Mouse (Mus musculus): Measurements from ENCODE around the gene Gm33543.

Gene Gm33543

DNA sequence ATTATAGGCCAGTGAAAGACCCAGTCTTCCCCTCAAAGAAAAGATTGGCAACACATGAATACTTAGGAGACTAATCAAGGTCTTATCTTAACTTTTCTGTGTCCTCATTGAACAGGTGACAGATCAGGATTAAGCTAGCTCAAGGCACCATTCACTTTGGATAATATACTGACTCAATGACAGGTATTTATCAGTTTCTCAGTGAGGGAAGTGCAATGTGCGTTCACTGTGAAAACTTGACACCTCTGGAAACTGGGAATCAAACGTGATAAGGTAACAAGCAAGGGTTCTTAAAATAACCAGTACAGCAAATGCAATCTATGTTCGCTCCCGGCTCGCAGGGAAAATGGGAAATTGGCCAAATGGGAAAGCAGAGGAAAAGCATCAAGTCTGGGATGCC is 11.8 kb downstream of the Gm33543 start:
- DNase-seq, result no peak

DNA sequence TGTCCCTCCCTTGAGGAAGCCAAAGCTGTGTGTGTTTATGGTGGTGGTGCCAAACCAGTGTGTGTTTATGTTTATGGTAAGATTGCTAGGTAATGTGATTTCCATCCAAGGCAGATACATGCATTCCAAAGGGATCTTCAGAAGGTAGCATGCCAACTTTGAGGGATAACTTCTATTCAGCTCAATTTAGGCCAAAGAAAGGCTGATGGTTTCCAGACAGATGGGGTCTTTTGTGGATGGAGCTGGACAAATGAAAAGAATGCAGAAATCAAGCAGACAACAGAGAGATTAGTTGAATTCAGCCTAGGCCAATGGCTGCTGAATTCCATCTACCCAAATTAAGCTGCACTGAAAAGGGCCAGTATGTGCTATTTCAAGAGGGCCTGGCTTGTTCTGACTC is 13.3 kb downstream of the Gm33543 start:
- DNase-seq, result no peak

DNA sequence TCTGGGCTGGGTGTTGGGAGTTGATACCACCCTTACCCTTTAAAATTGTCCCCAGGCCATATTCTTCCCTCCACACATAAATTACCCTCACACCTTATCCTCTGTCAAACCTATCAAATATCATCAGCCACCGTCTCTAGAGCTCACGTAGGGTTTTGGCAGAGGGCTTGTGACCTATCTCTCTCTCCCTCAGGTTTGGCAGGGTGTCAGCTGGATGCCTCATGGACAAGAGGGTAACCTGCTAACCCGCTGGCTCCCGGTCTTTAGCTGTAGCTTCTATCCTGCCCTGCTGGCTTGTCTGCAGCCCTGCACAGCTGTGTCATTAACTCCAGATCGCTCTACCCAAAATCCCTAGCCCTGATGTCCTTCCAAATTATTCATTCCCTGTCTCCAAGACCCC is 14.4 kb downstream of the Gm33543 start:
- peak; percentile 10 for DNase-seq

DNA sequence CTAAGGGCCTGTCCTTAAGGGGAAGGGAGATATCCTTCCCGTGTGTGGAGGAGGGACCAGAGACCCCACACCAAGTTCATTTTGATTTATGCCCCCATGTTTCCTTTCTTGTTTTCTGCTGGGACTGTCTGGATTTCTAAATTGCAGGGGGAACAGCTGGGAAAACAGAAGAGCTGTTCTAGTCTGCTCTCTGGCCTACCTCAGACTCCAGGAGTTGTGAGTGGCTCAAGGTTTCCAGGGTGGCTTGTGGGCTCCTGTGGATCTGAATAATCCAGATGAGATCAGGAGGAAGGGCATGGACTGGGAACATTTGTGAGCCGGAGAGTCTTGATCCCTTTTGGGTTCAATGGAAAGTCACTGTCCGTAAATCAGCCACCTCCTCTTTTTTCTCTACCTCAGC is 17.1 kb downstream of the Gm33543 start:
- no peak for DNase-seq

DNA sequence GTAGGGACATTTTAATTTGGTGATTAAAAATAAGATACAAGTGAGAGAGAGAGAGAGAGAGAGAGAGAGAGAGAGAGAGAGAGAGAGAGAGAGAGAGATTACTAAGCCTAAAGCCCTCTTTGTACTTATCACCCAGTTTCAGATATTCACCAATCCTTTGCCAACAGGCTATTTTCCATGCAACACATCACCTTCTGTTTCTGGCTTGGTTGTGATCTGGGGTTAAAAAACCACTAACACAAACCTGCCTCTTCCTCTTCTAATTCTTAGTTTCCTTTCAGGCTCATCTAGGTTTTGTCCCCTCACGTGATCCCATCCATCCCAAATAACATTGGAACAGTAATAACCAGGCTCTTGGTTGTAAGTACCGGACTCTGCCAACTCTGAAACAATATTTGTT is 24.2 kb downstream of the Gm33543 start:
- DNase-seq, result no peak

DNA sequence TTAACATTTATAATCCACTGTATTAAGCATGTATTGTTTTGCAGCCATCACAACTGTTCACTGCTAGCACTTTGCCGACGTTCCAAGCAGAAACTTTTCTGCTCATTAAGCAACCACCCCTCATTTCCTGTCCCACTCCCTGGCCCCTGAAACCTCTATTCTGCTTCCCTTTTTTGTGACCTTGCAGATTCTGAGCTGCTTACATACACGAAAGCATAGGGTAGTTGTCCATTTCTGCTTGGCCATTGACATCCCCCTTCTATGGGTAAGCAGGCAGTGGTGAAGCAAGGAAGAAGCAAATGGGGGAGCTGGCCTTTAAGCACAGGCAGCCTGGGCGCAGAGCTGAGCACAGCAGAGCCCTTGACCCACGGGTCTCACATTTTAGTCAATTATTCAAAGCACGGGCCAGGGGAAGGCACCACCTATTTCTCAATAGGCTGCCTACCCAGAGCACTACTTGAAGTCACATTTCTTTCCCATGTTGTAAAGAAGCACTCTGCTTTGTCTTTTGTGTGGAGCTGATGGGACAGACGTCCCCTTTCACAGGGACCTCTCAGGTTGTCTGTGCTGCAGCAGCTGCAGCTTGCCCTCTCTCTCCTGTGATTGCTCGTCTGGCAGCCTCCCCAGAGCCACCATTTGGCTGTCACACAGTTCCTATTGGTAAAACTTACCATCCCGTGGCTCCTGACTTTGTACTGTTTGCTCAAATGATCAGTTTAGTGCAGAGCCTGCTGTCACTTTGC is 25.1 kb downstream of the Gm33543 start:
- no peak for DNase-seq

DNA sequence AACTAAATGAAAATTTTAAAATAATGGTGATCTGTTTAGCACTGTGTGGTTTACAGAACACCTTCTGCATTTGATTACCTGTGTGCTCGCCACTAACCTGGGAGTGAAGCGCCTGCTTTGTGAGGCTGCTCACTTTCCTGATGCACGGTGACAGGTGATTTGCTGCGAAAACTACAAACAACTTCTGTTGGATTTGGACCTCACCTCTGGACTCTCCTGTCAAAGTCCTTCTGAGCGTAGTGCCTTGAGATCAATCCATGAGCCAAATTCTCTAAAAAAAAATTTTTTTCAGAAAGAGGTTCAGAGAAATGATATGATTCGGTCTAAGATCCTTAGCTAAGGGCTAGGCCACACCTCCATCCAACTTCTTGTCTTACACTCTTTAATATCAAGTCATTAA is 28.4 kb downstream of the Gm33543 start:
- no peak for DNase-seq

DNA sequence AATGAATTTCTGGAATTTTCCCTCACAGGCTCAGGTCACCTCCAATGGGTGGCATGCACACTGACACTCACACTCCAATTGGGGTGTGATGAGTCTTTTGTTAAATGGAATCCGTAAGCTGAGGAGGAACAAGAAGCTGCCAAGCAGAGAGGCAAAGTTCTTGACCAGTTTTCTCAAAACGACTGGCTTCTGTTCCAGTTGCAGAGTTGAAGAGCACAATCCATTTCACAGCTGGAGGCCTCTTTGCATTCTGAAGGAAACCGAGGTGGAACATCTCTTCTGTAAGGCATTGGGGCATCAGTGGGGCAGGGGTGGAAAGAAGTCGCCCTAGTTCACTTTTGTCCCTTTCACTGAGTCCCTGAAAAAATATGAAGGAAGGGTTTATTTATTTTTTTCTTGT is 30.9 kb downstream of the Gm33543 start:
- DNase-seq, result no peak

DNA sequence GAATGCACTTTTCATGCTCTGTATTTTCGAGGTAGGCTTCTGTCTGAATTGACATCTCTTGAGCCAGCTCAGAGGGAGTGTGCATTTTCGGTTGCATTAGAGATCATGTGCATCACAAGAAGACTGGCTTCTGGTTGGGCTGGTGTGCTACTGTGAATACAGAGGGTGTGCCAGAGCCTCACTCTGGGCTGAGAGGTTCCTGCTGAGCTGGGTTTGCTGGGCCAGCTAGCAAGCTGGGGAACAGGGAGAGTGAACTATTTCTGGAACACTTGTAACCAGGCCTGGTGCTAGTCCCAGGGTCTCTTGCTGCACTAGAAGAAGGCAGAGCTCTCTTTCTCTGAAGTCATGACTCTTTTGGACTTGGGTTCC is 41.3 kb downstream of the Gm33543 start:
- peak; percentile 40 for DNase-seq

DNA sequence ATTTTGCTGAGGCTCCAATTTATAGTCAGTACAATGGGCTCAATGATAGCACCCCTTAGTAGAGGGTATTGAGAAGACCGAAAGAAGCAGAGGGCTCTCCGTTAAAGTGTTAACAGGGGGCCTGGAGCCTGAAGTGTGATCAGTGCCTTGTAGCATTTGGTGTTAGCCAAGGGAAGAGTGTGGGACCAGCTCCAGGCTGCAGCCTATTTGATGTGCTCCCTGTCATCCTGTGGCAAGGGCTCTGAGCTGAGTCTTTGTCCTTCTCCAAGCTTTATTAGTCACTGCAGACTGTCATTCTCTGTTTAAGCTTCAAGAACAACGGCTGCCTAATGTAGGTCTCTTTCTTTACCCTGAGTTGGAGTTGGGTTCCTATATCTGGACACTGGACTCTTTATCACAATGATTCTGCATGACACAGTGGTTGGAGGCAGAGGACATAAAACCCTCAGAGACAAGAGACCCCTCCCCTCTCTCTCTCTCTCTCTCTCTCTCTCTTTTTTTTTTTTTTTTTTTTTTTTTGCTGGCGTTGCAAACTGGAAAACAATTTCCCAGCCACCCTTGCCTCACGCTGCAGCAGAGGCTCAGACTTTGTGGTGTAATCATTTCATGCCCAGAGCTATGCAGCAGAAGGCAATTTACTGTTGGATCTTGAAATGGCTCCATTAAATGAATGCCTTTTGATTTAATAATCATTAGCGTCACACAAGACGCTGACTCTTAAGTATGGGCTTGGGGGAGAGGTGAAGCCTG is 41.9 kb downstream of the Gm33543 start:
- DNase-seq, result no peak

DNA sequence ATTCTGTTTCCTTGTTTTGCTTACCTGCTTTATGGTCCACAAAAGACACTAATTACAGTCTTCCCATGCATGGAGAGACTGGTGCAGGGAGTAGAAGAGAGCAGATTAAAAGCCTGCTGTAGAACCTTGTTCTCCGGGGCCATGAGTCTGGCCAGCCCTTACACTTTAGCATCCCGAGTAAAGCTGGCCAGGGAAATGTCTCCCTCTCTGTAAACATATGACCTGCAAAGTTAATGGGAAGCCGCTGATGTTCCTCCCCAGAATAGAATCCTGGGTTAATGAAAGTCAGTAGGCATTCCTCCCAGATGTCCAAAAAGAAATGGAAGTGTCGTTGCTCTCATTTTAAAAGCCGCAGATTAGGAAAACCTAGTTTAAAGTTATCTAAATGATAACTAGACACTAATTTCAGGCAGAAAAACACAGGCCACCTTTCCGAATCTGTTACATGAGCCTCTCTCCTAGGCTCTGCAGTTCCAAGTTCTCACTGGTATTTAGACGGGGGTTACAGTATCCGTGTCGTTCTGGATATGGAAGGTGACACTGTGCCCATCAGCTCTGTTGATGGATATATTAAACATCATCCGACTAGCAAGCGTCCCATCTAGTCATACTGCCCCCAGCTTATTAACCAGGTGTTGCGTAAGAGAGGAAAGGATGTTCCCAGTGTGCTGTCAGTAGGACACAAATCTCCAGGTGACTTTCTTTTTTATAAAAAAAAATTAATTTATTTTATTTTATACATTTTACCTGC is 44.9 kb downstream of the Gm33543 start:
- no peak for DNase-seq

DNA sequence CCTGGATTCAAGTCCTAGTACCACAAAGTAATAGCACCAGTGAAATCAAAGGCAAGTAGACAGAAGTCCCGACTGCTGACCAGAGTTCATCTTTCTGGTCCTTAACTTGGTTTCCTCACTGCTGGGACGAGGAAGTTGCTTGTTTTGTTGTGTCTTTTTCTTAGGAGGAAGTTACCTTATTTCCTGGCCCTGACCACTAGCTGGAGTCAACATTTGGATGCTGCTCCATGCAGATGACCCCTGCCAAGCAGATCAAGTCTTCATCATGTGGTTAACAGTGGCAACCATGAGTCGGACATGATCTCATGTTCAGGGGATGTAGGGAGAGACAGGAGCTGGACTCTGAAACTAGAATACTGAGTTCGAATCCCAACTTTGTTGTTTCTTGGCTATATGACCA is 47.2 kb downstream of the Gm33543 start:
- DNase-seq, result no peak

DNA sequence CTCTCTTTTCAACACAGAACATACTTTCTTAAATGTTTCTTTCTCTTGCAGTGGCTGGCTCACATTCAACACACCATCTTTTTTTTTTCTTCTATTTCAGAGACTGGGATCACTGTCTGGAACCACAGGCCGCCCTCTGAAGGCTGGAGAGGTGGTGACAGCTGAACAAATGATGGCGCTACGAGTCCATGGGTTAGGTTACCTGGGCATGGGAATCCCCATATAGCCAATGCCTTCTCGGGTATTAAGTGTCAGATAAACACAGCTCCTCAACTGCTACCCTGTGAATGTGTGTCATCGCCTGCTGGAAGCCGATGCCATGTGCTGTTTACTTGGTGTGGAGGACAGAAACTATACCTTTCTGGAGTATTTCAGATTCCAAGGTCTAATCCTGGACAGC is 48.0 kb downstream of the Gm33543 start:
- DNase-seq, result no peak

DNA sequence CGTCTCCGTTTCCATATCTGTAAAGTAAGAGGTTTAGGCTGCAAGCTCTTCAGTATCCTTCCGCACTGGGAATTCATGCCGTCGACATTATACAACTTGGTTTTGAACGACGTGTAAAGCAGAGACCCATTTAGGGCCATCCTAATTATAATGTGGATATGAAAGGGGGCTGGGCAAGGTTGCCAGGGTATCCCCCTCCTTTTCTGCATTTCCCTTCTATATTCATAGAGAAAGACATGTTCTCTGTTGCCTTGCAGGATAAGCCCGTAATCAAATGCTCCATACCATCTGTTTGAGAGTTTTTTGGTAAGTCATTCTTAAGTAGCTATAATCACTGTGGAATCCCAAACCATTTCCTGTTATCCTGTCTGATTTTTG is 51.3 kb downstream of the Gm33543 start:
- no peak for DNase-seq

DNA sequence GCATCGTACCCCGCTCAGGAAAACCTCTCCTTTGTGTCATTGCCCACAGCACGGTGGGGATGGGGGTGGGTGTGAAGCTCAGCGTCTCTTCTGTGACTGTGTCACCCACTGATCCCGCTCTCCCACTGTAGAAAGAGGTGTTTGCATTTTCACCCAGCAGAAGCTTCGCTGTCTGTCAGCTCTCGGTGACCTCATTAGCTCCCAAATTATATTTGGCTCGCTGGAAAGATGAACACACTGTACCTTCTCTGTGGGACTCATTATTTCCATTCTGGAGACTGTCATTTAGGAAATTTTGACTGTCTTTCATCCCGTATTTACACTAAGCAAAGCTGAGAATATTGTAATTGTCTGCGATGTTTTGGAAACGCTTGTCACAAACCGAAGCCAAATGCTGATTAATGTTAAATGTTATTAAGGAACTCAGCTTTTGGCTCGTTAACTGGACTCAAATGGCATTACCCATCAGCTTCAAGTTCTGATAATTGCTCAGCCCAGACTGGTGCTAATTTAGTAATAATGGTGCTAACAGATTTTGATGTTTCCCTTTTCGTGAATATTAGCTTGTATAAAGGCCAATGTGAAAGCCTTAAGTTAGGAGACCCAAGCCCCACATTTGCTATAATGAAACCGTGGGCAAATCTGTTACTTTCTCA is 51.8 kb downstream of the Gm33543 start:
- peak; percentile 61 for DNase-seq

DNA sequence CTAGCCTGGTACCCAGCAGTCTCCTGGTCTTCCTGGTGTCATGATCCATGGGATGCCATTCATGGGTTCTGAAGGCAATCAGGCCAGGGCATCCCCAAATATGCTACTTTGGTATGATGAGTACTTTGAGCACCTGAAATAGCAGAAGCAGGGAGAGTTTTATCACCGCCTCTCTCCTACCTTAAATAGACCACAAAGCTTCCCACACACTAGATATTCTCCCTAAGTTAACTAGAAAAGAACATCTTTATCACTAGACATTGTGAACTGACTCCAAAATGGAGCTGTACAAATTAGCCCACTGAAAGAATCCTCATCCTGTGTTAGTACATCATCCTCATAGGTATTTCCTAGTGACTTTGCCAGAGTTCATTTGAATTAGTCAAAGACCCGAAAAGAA is 55.6 kb downstream of the Gm33543 start:
- DNase-seq, result no peak

DNA sequence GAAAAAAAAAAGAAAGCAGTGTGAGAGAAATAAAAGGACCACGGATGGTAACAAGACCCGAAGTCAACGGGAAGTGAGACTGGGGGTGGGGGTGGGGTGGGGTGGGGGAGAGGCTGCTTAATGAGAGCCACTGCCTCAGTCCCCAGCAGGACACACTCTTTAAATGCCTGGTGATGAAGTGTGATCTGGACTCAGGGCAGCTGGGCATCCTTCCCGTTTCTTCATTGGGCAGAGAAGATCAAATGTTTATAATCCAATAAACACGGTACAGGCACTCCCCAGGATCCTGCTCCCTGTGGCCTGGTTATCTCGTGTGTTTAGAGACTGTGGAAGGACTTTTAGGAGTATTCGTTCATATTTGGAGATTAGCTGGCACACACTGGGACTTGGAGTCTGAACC is 57.9 kb downstream of the Gm33543 start:
- DNase-seq, result no peak

DNA sequence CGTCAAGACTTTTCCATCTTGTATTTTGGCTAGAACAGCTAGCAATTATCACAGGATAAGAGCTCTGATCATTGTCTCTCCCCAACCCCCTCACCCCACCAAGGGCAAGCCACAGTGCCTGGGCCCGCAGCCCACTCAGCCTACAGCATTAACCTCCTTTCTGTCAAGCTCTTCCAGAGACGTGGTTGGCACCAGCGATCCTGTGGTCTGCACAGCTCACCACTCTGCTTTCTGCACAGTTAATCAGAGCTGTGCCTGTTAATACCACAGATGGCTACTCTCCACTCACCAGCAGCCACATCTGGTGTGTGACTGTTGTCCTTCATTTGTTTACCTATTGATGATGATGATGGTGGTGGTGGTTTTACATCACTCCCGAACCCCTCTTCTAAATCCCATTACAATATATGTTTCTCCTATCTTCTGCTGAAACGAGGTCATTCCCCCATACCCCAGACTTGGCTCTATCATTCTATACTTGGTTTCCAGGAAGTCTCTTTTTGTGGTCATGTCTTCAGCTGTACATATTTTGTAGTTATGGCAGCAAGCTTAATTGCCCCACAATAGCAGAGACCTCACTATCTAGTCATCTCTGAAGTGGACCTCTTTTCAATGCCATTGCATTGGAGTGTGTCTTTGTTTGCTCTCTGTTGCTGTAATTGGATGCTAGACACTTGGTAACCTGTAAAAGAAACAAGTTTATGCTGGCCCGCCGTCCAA is 61.7 kb downstream of the Gm33543 start:
- no peak for DNase-seq

DNA sequence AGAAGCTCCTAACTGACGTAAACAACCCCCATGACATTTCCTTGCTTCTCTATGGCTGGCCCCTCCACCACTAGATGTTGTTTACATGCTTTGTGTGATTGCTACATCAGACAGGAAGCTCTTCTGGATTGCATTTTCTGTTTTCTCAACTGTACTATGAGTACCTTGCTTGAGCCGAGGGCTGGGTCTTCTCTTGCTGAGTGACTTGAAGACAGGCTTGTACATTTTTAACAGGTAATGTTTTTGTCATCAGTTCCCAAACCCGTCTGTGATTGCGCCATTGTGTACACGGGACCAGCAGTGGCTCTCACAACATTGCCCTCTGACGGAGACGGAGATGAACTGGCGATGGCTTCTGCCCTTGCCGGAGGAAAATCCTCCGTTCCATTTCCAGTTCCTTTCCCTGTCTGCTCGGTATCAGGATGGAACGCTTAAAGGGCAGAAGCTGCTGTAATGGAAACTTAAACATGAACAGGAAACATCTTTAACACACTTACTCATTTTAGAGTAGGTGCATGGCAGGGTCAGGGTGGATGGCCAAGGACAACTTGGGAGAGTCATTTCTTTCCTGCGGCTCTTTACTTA is 62.8 kb downstream of the Gm33543 start:
- no peak for DNase-seq

DNA sequence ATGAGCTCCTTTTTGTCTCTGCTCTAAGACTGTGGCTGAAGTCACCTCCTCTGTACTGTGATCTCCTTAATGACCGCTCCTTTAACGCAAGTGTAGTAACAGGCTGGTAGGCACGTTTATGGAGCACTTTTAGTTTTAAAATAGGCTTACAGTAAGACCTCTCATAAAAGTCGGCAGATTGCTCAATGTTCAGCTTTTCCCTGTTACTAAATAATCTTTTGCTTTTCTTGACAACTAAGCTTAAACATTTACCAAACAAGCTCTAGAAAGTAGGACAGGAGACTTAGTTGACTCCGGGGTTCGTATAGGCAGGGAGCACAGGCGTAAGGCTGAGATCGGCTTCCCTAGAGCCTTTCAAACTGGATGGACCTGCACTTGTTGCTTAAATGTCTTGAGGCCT is 64.1 kb downstream of the Gm33543 start:
- DNase-seq, result no peak

DNA sequence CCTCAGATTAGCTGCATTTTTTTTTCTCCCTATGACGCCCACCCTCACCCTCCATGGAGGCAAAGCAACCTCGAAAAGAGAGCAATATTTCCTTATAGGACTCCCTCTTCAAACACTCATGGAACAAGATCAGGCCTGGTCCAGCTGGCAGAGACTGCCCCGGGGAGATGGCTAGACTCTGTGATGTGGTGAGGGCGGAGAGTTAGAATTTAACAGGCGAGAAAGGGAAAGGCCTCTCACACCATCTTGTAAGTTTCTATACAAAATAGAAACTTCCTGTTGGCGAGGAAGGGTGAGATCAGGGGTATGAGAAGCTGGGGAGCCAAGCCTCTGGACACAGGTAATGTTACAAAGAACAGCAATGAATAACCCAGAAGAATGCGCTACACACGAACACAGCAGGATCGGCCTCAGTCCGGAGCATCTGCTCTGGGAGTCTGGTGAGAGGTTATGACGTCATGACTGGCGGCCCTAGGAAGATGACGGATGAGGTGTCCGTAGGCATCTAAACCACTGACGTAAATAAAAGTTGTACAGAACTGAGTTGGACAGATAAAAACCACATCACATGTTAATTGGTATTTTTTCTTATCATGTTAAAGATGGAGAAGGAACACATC is 64.9 kb downstream of the Gm33543 start:
- no peak for DNase-seq

DNA sequence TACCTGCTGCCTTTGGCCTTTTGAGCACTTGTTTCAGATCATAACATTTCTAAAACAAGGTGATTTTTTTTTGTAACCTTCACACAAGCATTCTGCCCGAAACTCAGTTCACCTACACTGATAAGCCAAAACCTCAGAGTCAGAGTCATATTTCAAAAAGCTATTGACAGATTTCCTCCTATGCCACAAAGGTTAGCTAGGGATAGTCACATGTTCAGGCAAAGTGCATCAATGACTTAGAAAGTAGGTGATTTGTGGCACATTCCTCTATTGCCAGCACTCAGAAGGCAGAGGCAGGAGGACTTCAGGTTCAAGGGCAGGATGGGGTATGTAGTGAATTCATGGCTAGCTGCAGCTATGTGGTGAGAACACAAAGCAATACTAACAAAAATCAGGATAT is 65.7 kb downstream of the Gm33543 start:
- DNase-seq, result no peak

Measured in cerebellum, adult 9-11 months (tissue).